Mouse (Mus musculus) testis, adult 2 months (tissue): ENCODE data around the gene Arv1.

Experiments
- CTCF ChIP-seq: fragments of 200-500 bp; IDR thresholded peaks from 2 replicates; pipeline ENCODE4 v1.5.1; 2012; ENCODE audit warnings: low read depth, mild to moderate bottlenecking, inconsistent platforms, low read length, moderate library complexity; ENCODE audit not compliant: control insufficient read depth, insufficient read depth, insufficient replicate concordance
- POLR2A ChIP-seq: fragments of 200-500 bp; IDR thresholded peaks from 2 replicates; pipeline ENCODE4 v1.6.1; 2012; ENCODE audit warnings: low read depth, mild to moderate bottlenecking, inconsistent platforms, low read length, moderate library complexity; ENCODE audit not compliant: control insufficient read depth

DNA sequence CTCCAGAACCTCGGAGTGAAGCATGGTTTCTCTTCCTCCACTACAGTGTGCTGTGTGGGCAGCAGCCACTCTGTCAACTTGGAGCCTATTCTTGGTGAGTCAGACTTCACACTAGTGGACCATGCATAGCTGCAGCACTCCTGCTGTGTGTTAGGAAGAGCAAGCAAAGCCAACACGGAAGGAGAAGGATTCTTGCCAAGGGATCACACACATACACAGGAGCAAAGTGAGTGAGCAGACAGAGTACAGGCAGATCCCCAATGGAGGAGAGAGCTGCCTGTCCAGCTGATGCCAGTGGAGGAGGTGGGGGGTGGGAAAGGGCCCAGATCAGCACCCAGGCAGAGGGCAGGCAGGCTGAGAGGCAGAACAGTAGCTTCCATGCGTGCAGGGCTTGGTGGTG, 19.8 kb upstream of the Arv1 start:
- TF ChIP-seq CTCF (no peak), POLR2A (no peak)
